Mouse (Mus musculus) thymus, adult 2 months (tissue): ENCODE measurements around the gene Auts2. TPM values are rescaled to one million over a fixed set of nuclear protein-coding genes. Genes with fewer than 3 reads are reported as not detected.

Source experiments
- DNase-seq: peaks from one replicate; pipeline ENCODE4 v3.0.0; 2021
- H3K27ac ChIP-seq: fragments of 200-500 bp; 2 replicates; pipeline ENCODE4 v1.5.1; 2012; ENCODE audit warnings: low read length, control low read depth; ENCODE audit not compliant: control insufficient read depth, insufficient read depth
- H3K27me3 ChIP-seq: fragments of 200-500 bp; 2 replicates; pipeline ENCODE4 v1.6.1; 2012; ENCODE audit warnings: mild to moderate bottlenecking, low read length, moderate library complexity, mixed read lengths; ENCODE audit not compliant: control insufficient read depth, insufficient read depth
- H3K36me3 ChIP-seq: fragments of 200-500 bp; 2 replicates; pipeline ENCODE4 v1.6.1; 2012; ENCODE audit warnings: mild to moderate bottlenecking, low read length, moderate library complexity; ENCODE audit not compliant: control insufficient read depth, insufficient read depth
- H3K4me1 ChIP-seq: fragments of 200-500 bp; replicated peaks from 2 replicates; pipeline ENCODE4 v1.6.1; 2012; ENCODE audit warnings: low read length; ENCODE audit not compliant: control insufficient read depth, insufficient read depth
- H3K4me3 ChIP-seq: fragments of 200-500 bp; 2 replicates; pipeline ENCODE4 v1.5.1; 2012; ENCODE audit warnings: mild to moderate bottlenecking, low read length, control low read depth, moderate library complexity; ENCODE audit not compliant: control insufficient read depth, insufficient read depth
- CTCF ChIP-seq: fragments of 200-500 bp; IDR thresholded peaks from 2 replicates; pipeline ENCODE4 v1.5.1; 2012; ENCODE audit warnings: mild to moderate bottlenecking, control low read depth, low read length, moderate library complexity, borderline replicate concordance; ENCODE audit not compliant: control insufficient read depth, poor library complexity, insufficient read depth; ENCODE audit errors: extremely low read depth
- POLR2A ChIP-seq: fragments of 200-500 bp; IDR thresholded peaks from 2 replicates; pipeline ENCODE4 v1.6.1; 2012; ENCODE audit warnings: mild to moderate bottlenecking, low read length, control low read depth, moderate library complexity; ENCODE audit not compliant: control insufficient read depth, poor library complexity, insufficient read depth; ENCODE audit errors: extremely low read depth
- WGBS: fragments of 180-500 bp; shearing (Covaris S2); methylation state at CpG from one replicate; pipeline ENCODE4 v1.1.7; 2018; 5-methylcytosine and 5-hydroxymethylcytosine counted together
- polyA plus RNA-seq: library from polyadenylated mRNA; depleted of rRNA; stranded (reverse); fragments of >200 nt; gene quantifications from 2 replicates; pipeline ENCODE4 v1.2.3, GENCODE M21; 2012

Auts2 gene
- polyA plus RNA-seq, 1 experiment: 4.9 TPM

DNA sequence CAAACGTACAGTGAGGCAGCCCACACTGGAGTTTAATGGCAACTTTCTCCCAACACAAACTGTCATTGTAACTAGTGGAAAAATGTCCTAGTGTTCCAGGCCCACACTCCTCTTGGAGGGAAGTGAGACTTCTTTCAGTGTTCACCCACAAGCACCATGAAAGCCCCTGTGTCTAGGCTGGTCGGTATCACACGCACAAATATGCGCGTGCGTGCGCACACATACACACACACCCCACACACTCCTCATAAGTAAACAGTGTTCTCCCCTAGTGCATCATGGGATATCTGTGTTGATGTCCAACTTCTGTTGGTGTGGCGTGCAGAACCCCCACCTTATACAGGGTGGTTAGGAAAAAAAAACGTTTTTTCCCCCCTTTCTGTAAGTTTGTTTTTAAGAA, 964.4 kb downstream of the Auts2 start:
- no peak overlapping the region for H3K27ac ChIP-seq
- 95% methylated on average over 9 of the region's 9 CpGs for WGBS
- H3K27me3 ChIP-seq: no peaks in the 10 kb centered on the region
- no peaks in the 10 kb centered on the region for H3K4me1 ChIP-seq
- TF ChIP-seq CTCF (no peak), POLR2A (no peak)
- H3K36me3 ChIP-seq: no peaks in the 10 kb centered on the region
- no peak overlapping the region for H3K4me3 ChIP-seq
- no peak for DNase-seq

DNA sequence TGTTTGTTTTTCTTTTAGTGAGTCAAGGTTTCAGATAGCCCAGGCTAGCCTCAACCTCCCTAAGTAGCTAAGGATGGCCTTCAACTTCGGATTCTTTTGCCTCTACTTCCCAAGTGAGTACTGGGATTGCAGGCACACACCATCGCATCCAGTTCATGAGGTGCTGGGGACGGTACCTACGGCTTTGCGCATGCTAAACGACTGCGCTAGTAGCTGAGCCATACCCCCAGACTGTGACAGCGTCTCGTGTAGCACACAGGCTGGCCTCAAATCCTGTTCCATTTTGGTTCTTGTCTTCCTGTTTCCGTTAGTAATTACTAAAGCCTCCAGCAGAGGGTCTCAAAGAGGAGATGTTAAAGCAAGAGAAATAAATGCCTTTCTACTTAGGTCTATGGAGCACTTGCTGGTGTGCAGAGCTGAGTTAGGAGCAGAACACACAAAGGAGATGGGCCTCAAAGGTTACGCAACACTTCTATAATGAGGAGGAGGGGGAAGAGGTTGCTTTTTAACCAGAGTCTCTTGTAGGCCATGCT, 967.3 kb downstream of the Auts2 start:
- H3K27me3 ChIP-seq: no peaks in the 10 kb centered on the region
- no peak for DNase-seq
- 87% methylated on average over 11 of the region's 11 CpGs for WGBS
- H3K27ac ChIP-seq: no peak overlapping the region
- H3K36me3 ChIP-seq: no peaks in the 10 kb centered on the region
- no peak overlapping the region for H3K4me3 ChIP-seq
- H3K4me1 ChIP-seq: no peaks in the 10 kb centered on the region
- no peak for TF ChIP-seq CTCF
- TF ChIP-seq POLR2A: no peak

DNA sequence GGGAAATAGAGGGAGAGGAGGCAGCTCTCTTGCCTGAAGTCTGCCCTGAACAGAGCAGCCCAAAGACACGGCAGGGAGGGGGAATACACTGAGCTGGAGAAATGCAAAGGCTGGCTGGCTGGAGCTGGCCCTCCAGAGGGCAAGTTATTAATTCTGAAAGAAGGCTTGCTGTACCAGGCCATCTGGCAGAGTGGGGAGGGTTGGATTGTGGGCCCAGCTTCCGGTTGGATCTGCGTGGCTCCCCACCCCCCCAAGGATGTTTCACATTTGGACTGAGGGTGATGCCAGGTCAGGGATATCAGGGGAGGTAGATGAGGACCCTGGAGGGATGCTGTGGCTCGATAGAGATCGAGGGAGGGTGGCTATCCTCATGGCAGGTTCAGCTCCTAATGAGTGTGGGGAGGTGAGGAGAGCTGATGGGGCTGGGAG, 968.0 kb downstream of the Auts2 start:
- Histone ChIP-seq H3K4me3 (no peak overlapping the region), H3K27me3 (no peaks in the 10 kb centered on the region), H3K27ac (no peak overlapping the region), H3K4me1 (no peaks in the 10 kb centered on the region), H3K36me3 (no peaks in the 10 kb centered on the region)
- no peak for DNase-seq
- WGBS: 88% methylated on average over 5 of the region's 5 CpGs
- TF ChIP-seq CTCF (no peak), POLR2A (no peak)

DNA sequence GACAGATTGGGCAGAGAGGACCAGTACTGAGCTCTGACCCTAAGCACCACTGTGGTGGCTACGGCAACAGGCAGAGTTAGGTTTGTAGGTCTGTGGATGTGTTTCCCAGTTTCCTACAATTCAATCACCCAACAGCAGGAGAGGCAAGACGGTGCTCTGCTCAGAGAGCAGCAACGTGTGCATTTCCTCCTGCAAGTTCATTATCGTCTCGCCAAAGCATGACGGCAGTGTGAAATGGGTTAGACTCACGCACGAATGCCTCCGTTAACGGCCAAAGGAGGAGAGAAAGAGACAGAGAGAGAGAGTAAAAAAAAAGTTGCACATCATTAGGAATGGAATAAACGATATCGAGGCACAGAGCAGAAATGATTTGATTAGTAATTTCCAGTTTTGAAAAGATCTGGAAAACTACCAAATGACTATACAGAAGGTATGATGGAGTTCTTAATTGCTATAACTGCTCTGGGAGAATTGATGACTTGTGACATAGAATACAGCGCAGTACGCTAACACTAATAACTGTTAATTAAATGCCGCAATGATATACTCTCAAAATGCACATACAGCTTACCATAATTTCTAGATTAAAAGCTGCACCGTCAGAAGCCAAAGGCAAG, 968.6 kb downstream of the Auts2 start:
- DNase-seq: no peak
- no peak overlapping the region for H3K27ac ChIP-seq
- WGBS: 93% methylated on average over 16 of the region's 16 CpGs
- H3K4me1 ChIP-seq: no peaks in the 10 kb centered on the region
- no peak overlapping the region for H3K4me3 ChIP-seq
- no peak for TF ChIP-seq CTCF
- TF ChIP-seq POLR2A: no peak
- H3K36me3 ChIP-seq: no peaks in the 10 kb centered on the region
- no peaks in the 10 kb centered on the region for H3K27me3 ChIP-seq

DNA sequence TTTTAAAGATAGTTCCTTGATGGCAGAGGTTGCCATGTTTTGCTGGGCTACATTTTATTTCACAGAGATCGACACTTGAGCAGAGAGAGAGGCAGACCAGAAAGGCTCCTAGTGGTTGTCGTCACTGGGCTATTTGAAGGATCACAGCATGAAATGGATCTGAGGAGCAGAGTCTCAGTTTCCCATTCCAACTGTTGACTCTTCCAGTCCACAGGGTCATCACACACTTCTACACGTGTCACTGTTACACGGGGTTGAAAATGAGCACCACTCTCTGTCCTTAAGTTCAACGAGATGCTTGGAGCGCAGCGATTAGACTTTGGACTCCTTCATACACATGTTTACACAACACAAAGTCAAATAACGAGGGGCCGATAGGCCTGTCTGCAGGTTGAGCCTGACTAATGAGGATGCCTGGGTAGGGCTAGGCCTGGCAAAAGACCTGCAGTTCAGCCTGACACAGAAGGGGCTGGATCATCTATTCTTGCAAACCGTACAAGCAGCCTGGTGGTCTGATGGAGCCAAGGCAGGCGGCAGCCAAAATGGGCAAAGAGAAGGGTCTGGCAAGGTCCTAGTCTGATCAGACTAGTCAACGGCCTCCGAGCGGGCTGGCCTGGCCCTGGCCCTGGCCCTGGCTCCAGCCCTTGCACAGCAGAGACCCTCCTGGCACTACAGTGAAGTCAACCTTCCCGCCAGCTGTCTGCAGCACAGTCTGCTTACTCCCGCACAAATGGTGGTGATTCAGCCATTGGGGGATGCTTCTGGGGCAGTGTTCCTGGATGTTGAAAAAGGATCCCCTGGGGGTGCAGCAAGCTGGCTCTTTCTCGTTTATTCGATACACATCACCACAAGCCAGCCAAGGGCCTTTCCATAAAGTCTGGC, 969.6 kb downstream of the Auts2 start:
- no peak for TF ChIP-seq CTCF
- TF ChIP-seq POLR2A: no peak
- DNase-seq: no peak
- WGBS: 94% methylated on average over 18 of the region's 18 CpGs

DNA sequence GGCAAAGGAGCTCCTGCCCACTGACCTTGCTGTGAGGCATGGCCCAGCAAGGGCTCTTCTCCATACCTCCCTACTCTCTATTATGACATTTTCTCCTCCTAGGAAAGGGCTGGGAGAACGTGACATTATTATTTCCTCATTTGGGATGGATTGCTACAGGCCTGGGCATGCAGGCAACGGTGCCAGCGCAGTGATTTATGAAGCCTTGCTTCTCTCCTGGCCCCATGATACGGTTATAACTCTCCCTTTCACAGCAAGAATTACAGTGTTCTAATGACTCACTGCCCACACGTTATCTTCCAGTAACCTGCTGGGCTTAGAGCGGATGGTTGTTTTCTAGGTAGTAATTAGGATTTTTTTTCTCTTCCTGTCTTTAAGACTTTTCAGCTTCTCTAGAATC, 977.1 kb downstream of the Auts2 start:
- WGBS: 84% methylated on average over 6 of the region's 6 CpGs
- Histone ChIP-seq H3K4me3 (no peak overlapping the region), H3K4me1 (no peaks in the 10 kb centered on the region), H3K27ac (no peak overlapping the region), H3K36me3 (no peaks in the 10 kb centered on the region), H3K27me3 (no peaks in the 10 kb centered on the region)
- TF ChIP-seq POLR2A: no peak
- DNase-seq: no peak

More for the DNA sequence above, 969.6 kb downstream of the Auts2 start:
- Histone ChIP-seq H3K4me3 (no peak overlapping the region), H3K27ac (no peak overlapping the region), H3K36me3 (no peaks in the 10 kb centered on the region), H3K4me1 (no peaks in the 10 kb centered on the region), H3K27me3 (no peaks in the 10 kb centered on the region)
